Mouse (Mus musculus): Measurements from ENCODE around the gene AI481877.
A peak's percentile ranks its signal among the peaks of the same experiment; 100 is the strongest.

The AI481877 gene

GRCm38 (mm10) chr4:59123557-59123956, 15.2 kb downstream of the AI481877 start:
- DNase-seq = no peak

- DNase-seq = no peak
These were observed 20.9 kb downstream of the AI481877 start for GRCm38 (mm10) chr4:59117644-59118495.

- no peak for DNase-seq
These were observed 30.1 kb downstream of the AI481877 start for GRCm38 (mm10) chr4:59108721-59109120.

- DNase-seq = no peak
These were observed 30.9 kb downstream of the AI481877 start for GRCm38 (mm10) chr4:59107886-59108285.

GRCm38 (mm10) chr4:59106661-59107060, 32.1 kb downstream of the AI481877 start:
- no peak for DNase-seq

GRCm38 (mm10) chr4:59104166-59104565, 34.6 kb downstream of the AI481877 start:
- no peak for DNase-seq

- DNase-seq = peak; percentile 41
These were observed 42.4 kb downstream of the AI481877 start for GRCm38 (mm10) chr4:59096393-59096792.

- DNase-seq = no peak
These were observed 49.4 kb downstream of the AI481877 start for GRCm38 (mm10) chr4:59089391-59089790.

- DNase-seq = no peak
These were observed 55.4 kb downstream of the AI481877 start for GRCm38 (mm10) chr4:59083430-59083829.

GRCm38 (mm10) chr4:59069276-59069675, 69.5 kb downstream of the AI481877 start:
- DNase-seq = no peak

- no peak for DNase-seq
These were observed 76.3 kb downstream of the AI481877 start for GRCm38 (mm10) chr4:59062526-59062925.

- DNase-seq = no peak
These were observed 80.9 kb downstream of the AI481877 start for GRCm38 (mm10) chr4:59057929-59058328.

- DNase-seq = no peak
These were observed 87.7 kb downstream of the AI481877 start for GRCm38 (mm10) chr4:59051081-59051480.

GRCm38 (mm10) chr4:59047222-59047621, 91.6 kb downstream of the AI481877 start:
- no peak for DNase-seq

GRCm38 (mm10) chr4:59043891-59044290, 94.9 kb downstream of the AI481877 start:
- no peak for DNase-seq

- DNase-seq = no peak
These were observed 95.7 kb downstream of the AI481877 start for GRCm38 (mm10) chr4:59043074-59043473.

- no peak for DNase-seq
These were observed 98.1 kb downstream of the AI481877 start for GRCm38 (mm10) chr4:59040397-59041287.

- DNase-seq = no peak
These were observed 101.3 kb downstream of the AI481877 start for GRCm38 (mm10) chr4:59037525-59037924.

- peak; percentile 64 for DNase-seq
These were observed 102.2 kb downstream of the AI481877 start for GRCm38 (mm10) chr4:59036490-59037127.

GRCm38 (mm10) chr4:59035786-59036350, 102.9 kb downstream of the AI481877 start:
- peak; percentile 12 for DNase-seq

- DNase-seq = peak; percentile 54
These were observed 103.6 kb downstream of the AI481877 start, which contains the start of gene Gng10 for GRCm38 (mm10) chr4:59034918-59035785. Gene Gng10 (plus strand): TSS chr4:59035088.
